Mouse (Mus musculus) B cell, adult 67 days (primary cell): ENCODE results near the gene Gm33543. TPM values are rescaled to one million over a fixed set of nuclear protein-coding genes. Genes with fewer than 3 reads are reported as not detected.

Source experiments
- total RNA-seq, 2 experiments: library from RNA; stranded (reverse); gene quantifications; 4 replicates each; pipeline ENCODE4 v1.2.4; 2023

Gm33543 gene
- total RNA-seq = not detected

GRCm38 (mm10) chr10:95842789-95843637, at the start of gene Gm33543:
Gm33543 (minus strand) TSS chr10:95842930.

Other genes with a start within 250 kb of the Gm33543 start
- gene Anapc15-ps, start 169.5 kb downstream of the Gm33543 start, total RNA-seq = not detected
- gene Eea1, start 97.7 kb upstream of the Gm33543 start, total RNA-seq = 10 to 100 TPM; 22.0 to 22.9 TPM